Mouse (Mus musculus) cerebral cortex, adult 2 months (tissue): ENCODE data around the gene Ankrd24.

Experiments used
- WGBS: fragments of 180-500 bp; shearing (Covaris S2); methylation state at CpG from one replicate; pipeline ENCODE4 v1.1.7; 2018; 5-methylcytosine and 5-hydroxymethylcytosine counted together

Ankrd24 gene

GRCm38 (mm10) chr10:81628390-81628789 is at the start of gene Ankrd24:
Gene Ankrd24 (plus strand): TSS chr10:81628540.
- 85% methylated on average over 16 of the region's 16 CpGs for WGBS

GRCm38 (mm10) chr10:81579967-81580366 is 48.4 kb upstream of the Ankrd24 start:
- WGBS = 59% methylated on average over 4 of the region's 4 CpGs

GRCm38 (mm10) chr10:81580441-81581070 is 47.8 kb upstream of the Ankrd24 start:
- 68% methylated on average over 25 of the region's 25 CpGs for WGBS

- 79% methylated on average over 6 of the region's 6 CpGs for WGBS
Observed at GRCm38 (mm10) chr10:81583347-81583746, 45.0 kb upstream of the Ankrd24 start.

- 85% methylated on average over 7 of the region's 7 CpGs for WGBS
Observed at GRCm38 (mm10) chr10:81588739-81589138, 39.6 kb upstream of the Ankrd24 start.

GRCm38 (mm10) chr10:81591846-81592245 is 36.5 kb upstream of the Ankrd24 start:
- 67% methylated on average over 9 of the region's 9 CpGs for WGBS

GRCm38 (mm10) chr10:81592631-81593030 is 35.7 kb upstream of the Ankrd24 start:
- WGBS = 83% methylated on average over 7 of the region's 7 CpGs

- WGBS = 80% methylated on average over 4 of the region's 4 CpGs
Observed at GRCm38 (mm10) chr10:81593223-81593622, 35.1 kb upstream of the Ankrd24 start.

- 80% methylated on average over 18 of the region's 18 CpGs for WGBS
Observed at GRCm38 (mm10) chr10:81593935-81594334, 34.4 kb upstream of the Ankrd24 start.

GRCm38 (mm10) chr10:81595599-81595998 is 32.7 kb upstream of the Ankrd24 start:
- 34% methylated on average over 5 of the region's 5 CpGs for WGBS

GRCm38 (mm10) chr10:81596611-81597010 is 31.7 kb upstream of the Ankrd24 start:
- WGBS = 4% methylated on average over 10 of the region's 10 CpGs

GRCm38 (mm10) chr10:81597137-81597950 is 31.0 kb upstream of the Ankrd24 start:
- WGBS = 10% methylated on average over 12 of the region's 12 CpGs

GRCm38 (mm10) chr10:81598342-81598741 is 30.0 kb upstream of the Ankrd24 start:
- 71% methylated on average over 3 of the region's 3 CpGs for WGBS

- 75% methylated on average over 6 of the region's 6 CpGs for WGBS
Observed at GRCm38 (mm10) chr10:81598871-81599270, 29.5 kb upstream of the Ankrd24 start.

- WGBS = 90% methylated on average over 5 of the region's 5 CpGs
Observed at GRCm38 (mm10) chr10:81599630-81600029, 28.7 kb upstream of the Ankrd24 start.

GRCm38 (mm10) chr10:81600096-81600495 is 28.2 kb upstream of the Ankrd24 start:
- WGBS = 64% methylated on average over 10 of the region's 10 CpGs

- 3% methylated on average over 28 of the region's 28 CpGs for WGBS
Observed at GRCm38 (mm10) chr10:81600738-81601203, 27.6 kb upstream of the Ankrd24 start, which contains the start of gene Tle6. Gene Tle6 (minus strand): TSS chr10:81601073.

- WGBS = 52% methylated on average over 7 of the region's 7 CpGs
Observed at GRCm38 (mm10) chr10:81601396-81601905, 26.9 kb upstream of the Ankrd24 start.

- WGBS = 23% methylated on average over 4 of the region's 4 CpGs
Observed at GRCm38 (mm10) chr10:81602741-81603151, 25.6 kb upstream of the Ankrd24 start.

- 82% methylated on average over 12 of the region's 12 CpGs for WGBS
Observed at GRCm38 (mm10) chr10:81604019-81604967, 24.0 kb upstream of the Ankrd24 start.

- 17% methylated on average over 29 of the region's 29 CpGs for WGBS
Observed at GRCm38 (mm10) chr10:81604968-81605665, 23.2 kb upstream of the Ankrd24 start.
